Mouse (Mus musculus) lung, embryonic 14.5 days (tissue): ENCODE results near the gene Prps1. TPM values are rescaled to one million over a fixed set of nuclear protein-coding genes. Genes with fewer than 3 reads are reported as not detected.

ENCODE experiments used
- ATAC-seq: fragments of 200-750 bp; cut with Nextera tagmentation; 2 replicates; pipeline ENCODE4 v1.8.0; 2017; ENCODE audit warnings: mild to moderate bottlenecking, moderate TSS enrichment, moderate library complexity; ENCODE audit not compliant: insufficient read depth
- DNase-seq: peaks from one replicate; pipeline ENCODE4 v3.0.0-alpha.2; 2015
- H3K27ac ChIP-seq: fragments of 300-500 bp; sonication (generic); 2 replicates; pipeline ENCODE4 v1.5.1; 2014; ENCODE audit warnings: low read depth, mild to moderate bottlenecking, moderate library complexity
- H3K27me3 ChIP-seq: fragments of 300-500 bp; sonication (generic); 2 replicates; pipeline ENCODE4 v1.6.1; 2014; ENCODE audit warnings: low read length, control low read depth; ENCODE audit not compliant: insufficient read depth
- H3K36me3 ChIP-seq: fragments of 300-500 bp; sonication (generic); 2 replicates; pipeline ENCODE4 v1.6.1; 2014; ENCODE audit warnings: control low read depth; ENCODE audit not compliant: insufficient read depth
- H3K4me1 ChIP-seq: fragments of 300-500 bp; sonication (generic); 2 replicates; pipeline ENCODE4 v1.6.1; 2014; ENCODE audit warnings: antibody characterized with exemption, control low read depth; ENCODE audit not compliant: insufficient read depth
- H3K4me2 ChIP-seq: fragments of 300-500 bp; sonication (generic); 2 replicates; pipeline ENCODE4 v1.6.1; 2014; ENCODE audit warnings: mild to moderate bottlenecking
- H3K4me3 ChIP-seq: fragments of 300-500 bp; sonication (generic); 2 replicates; pipeline ENCODE4 v1.5.1; 2014; ENCODE audit warnings: low read depth, low read length
- H3K9ac ChIP-seq: fragments of 300-500 bp; sonication (generic); 2 replicates; pipeline ENCODE4 v1.6.1; 2014
- H3K9me3 ChIP-seq: fragments of 300-500 bp; sonication (generic); 2 replicates; pipeline ENCODE4 v1.6.1; 2016; ENCODE audit warnings: low read depth, low read length, control low read depth
- CTCF ChIP-seq: IDR thresholded peaks from 2 replicates; pipeline ENCODE4 v1.5.1; 2016; ENCODE audit warnings: antibody characterized with exemption, low read depth
- WGBS: fragments of 180-500 bp; shearing (Covaris S2); extraction: QIAGEN DNeasy Blood & Tissue Kit; methylation state at CpG from one replicate; pipeline ENCODE4 v1.1.7; 2014; 5-methylcytosine and 5-hydroxymethylcytosine counted together
- polyA plus RNA-seq: library from polyadenylated mRNA; unstranded; fragments of >200 nt; fragmentation: Nextera tagmentation; extraction: Ambion mirVana; gene quantifications from 2 replicates; pipeline ENCODE4 v1.2.1, GENCODE M21; 2014

Prps1 gene
- polyA plus RNA-seq, 1 experiment from 2014 or later = 48.7 TPM

- no peaks in the 10 kb centered on the region for H3K27me3 ChIP-seq
- 85% methylated on average over 11 of the region's 11 CpGs for WGBS
- H3K4me3 ChIP-seq = no peak overlapping the region
- H3K36me3 ChIP-seq = no peaks in the 10 kb centered on the region
- H3K4me2 ChIP-seq = no peak overlapping the region
- H3K9me3 ChIP-seq = no peaks in the 10 kb centered on the region
- no peak overlapping the region for H3K9ac ChIP-seq
- no peaks in the 10 kb centered on the region for H3K4me1 ChIP-seq
- no peak for TF ChIP-seq CTCF
- DNase-seq (no peak), ATAC-seq (no peak)
- H3K27ac ChIP-seq = no peak overlapping the region
These were observed 23.6 kb upstream of the Prps1 start for GRCm38 (mm10) chrX:140432786-140433185.

GRCm38 (mm10) chrX:140437906-140438305 lies 18.5 kb upstream of the Prps1 start:
- no peaks in the 10 kb centered on the region for H3K36me3 ChIP-seq
- H3K27me3 ChIP-seq = no peaks in the 10 kb centered on the region
- H3K4me2 ChIP-seq = no peak overlapping the region
- H3K4me1 ChIP-seq = no peaks in the 10 kb centered on the region
- H3K9ac ChIP-seq = no peak overlapping the region
- no peaks in the 10 kb centered on the region for H3K9me3 ChIP-seq
- TF ChIP-seq CTCF = no peak
- DNase-seq (no peak), ATAC-seq (no peak)
- no peak overlapping the region for H3K4me3 ChIP-seq
- H3K27ac ChIP-seq = no peak overlapping the region

GRCm38 (mm10) chrX:140445551-140445950 lies 10.9 kb upstream of the Prps1 start:
- Histone ChIP-seq H3K27ac (no peak overlapping the region), H3K4me1 (no peaks in the 10 kb centered on the region), H3K27me3 (no peaks in the 10 kb centered on the region), H3K4me2 (no peak overlapping the region), H3K9me3 (no peaks in the 10 kb centered on the region), H3K36me3 (no peaks in the 10 kb centered on the region), H3K4me3 (no peak overlapping the region), H3K9ac (no peak overlapping the region)
- no peak for TF ChIP-seq CTCF
- no peak for ATAC-seq
- DNase-seq = no peak
- WGBS = 76% methylated on average over 13 of the region's 13 CpGs

- Histone ChIP-seq H3K4me3 (no peak overlapping the region), H3K27ac (no peak overlapping the region), H3K27me3 (no peaks in the 10 kb centered on the region), H3K9me3 (no peaks in the 10 kb centered on the region), H3K9ac (no peak overlapping the region), H3K36me3 (no peaks in the 10 kb centered on the region), H3K4me1 (no peaks in the 10 kb centered on the region), H3K4me2 (no peak overlapping the region)
- ATAC-seq (no peak), DNase-seq (peak; percentile 8)
- WGBS = 64% methylated on average over 3 of the region's 3 CpGs
- no peak for TF ChIP-seq CTCF
These were observed 6.3 kb upstream of the Prps1 start for GRCm38 (mm10) chrX:140450071-140450470.

GRCm38 (mm10) chrX:140456751-140457491 lies 508 bp downstream of the Prps1 start:
- Histone ChIP-seq H3K27ac (no peak overlapping the region), H3K36me3 (no peaks in the 10 kb centered on the region), H3K9me3 (no peaks in the 10 kb centered on the region), H3K4me1 (no peaks in the 10 kb centered on the region), H3K4me3 (peak overlapping the region; percentile 52), H3K27me3 (no peaks in the 10 kb centered on the region), H3K9ac (peak overlapping the region; percentile 52), H3K4me2 (peak overlapping the region; percentile 63)
- no peak for TF ChIP-seq CTCF
- DNase-seq = peak; percentile 59
- ATAC-seq = peak; percentile 64
- WGBS = 12% methylated on average over 39 of the region's 39 CpGs

- Histone ChIP-seq H3K4me3 (peak overlapping the region; percentile 52), H3K4me1 (no peaks in the 10 kb centered on the region), H3K9me3 (no peaks in the 10 kb centered on the region), H3K9ac (peak overlapping the region; percentile 52; the same call in 1 of the 2 replicates), H3K36me3 (no peaks in the 10 kb centered on the region), H3K27me3 (no peaks in the 10 kb centered on the region), H3K27ac (no peak overlapping the region), H3K4me2 (peak overlapping the region; percentile 63)
- DNase-seq = peak; percentile 19
- 13% methylated on average over 12 of the region's 12 CpGs for WGBS
- 0 out of 2 replicates have a peak, but pooled peaks have one; percentile 22 for ATAC-seq
- no peak for TF ChIP-seq CTCF
These were observed 1.1 kb downstream of the Prps1 start for GRCm38 (mm10) chrX:140457502-140457901.

- Histone ChIP-seq H3K27me3 (no peaks in the 10 kb centered on the region), H3K4me3 (no peak overlapping the region), H3K27ac (no peak overlapping the region), H3K9ac (no peak overlapping the region), H3K4me2 (no peak overlapping the region), H3K36me3 (no peaks in the 10 kb centered on the region; the same call in 1 of the 2 replicates), H3K4me1 (no peaks in the 10 kb centered on the region), H3K9me3 (no peaks in the 10 kb centered on the region)
- no peak for TF ChIP-seq CTCF
- DNase-seq (no peak), ATAC-seq (no peak)
- 87% methylated on average over 6 of the region's 6 CpGs for WGBS
These were observed 21.8 kb downstream of the Prps1 start for GRCm38 (mm10) chrX:140478231-140478630.
